Mouse (Mus musculus): Measurements from ENCODE around the gene Vegfb. TPM values are rescaled to one million over a fixed set of nuclear protein-coding genes. Genes with fewer than 3 reads are reported as not detected.

The Vegfb gene
- polyA plus RNA-seq, 1 experiment = 29.6 TPM

DNA sequence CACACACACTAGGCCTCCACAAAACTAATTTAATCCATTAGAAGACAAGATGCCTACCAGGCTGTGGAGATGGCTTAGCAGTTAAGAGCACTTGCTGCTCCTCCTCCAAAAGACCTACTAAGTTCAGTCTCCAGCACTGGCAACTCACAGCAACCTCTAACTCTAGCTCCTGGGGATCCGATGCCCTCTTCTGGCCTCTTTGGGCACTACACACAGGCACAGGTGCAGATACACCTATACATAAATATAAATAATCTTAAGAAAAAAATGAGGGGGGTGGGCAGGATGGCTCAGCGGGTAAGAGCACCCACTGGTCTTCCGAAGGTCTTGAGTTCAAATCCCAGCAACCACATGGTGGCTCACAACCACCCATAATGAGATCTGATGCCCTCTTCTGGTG, 51.2 kb downstream of the Vegfb start:
- TF ChIP-seq CTCF (IDR thresholded peaks at IDR 0.05; ENCODE audit: borderline replicate concordance, insufficient read depth, low read length) (no peak), POLR2A (IDR thresholded peaks at IDR 0.05; ENCODE audit: low read depth, low read length) (no peak)
- no peak overlapping the region for H3K27ac ChIP-seq (ENCODE audit: insufficient read depth, low read length)

DNA sequence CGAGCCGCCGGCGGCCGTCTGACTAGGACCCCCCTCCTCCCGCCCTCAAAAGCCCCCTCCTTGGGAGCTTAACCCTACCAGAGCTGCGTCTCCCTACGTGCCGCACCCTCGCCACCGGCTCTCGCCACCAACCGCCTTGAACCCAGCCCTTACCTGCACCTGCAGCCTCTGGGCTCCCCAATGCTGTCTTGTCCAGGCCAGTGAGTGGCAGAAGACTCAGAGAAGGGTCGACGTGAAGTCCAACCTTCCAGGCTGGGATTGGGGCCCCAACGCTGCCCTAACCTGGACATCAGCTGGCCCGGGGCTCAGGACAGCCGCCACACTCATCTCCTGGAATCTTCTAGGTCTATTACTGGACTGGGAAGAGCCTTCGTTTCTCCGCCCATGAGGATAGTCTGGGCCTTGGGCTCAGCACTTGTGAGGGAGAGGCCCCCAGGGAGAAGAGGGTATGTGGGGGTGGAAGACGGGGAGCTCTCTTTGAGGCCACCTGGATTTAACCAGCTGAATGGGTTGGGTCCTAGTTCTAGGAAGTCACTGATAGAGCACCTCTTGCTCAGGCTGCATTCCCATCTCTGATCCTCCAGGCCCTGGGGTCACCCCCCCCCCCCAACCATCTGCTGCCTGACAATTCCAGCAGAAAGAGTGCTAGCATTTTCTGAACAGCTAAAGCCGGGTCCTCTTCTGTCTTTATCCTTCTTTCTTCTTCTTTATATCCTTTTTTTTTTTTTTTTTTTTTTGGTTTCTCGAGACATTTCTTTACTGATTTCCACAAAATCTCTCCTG, 53.1 kb downstream of the Vegfb start, which contains the start of gene Kcnk4:
Gene Kcnk4 (minus strand): TSS at position 321 of the 783 bp plus-strand sequence.
- H3K4me1 ChIP-seq (ENCODE audit: control insufficient read depth, insufficient read depth, low read length) = no peaks in the 10 kb centered on the region
- TF ChIP-seq CTCF (IDR thresholded peaks at IDR 0.05; ENCODE audit: borderline replicate concordance, insufficient read depth, low read length) (no peak), POLR2A (IDR thresholded peaks at IDR 0.05; ENCODE audit: low read depth, low read length) (no peak)
- peak within 1 kb of the TSS; percentile 20 for H3K4me3 ChIP-seq (ENCODE audit: insufficient read depth, low read length)

More for the DNA sequence above, 51.2 kb downstream of the Vegfb start:
- H3K4me3 ChIP-seq (ENCODE audit: insufficient read depth, low read length) = no peak overlapping the region
- H3K4me1 ChIP-seq (ENCODE audit: control insufficient read depth, insufficient read depth, low read length) = peaks cover 5% of the 10 kb centered on the region; the same call in 1 of the 2 replicates

DNA sequence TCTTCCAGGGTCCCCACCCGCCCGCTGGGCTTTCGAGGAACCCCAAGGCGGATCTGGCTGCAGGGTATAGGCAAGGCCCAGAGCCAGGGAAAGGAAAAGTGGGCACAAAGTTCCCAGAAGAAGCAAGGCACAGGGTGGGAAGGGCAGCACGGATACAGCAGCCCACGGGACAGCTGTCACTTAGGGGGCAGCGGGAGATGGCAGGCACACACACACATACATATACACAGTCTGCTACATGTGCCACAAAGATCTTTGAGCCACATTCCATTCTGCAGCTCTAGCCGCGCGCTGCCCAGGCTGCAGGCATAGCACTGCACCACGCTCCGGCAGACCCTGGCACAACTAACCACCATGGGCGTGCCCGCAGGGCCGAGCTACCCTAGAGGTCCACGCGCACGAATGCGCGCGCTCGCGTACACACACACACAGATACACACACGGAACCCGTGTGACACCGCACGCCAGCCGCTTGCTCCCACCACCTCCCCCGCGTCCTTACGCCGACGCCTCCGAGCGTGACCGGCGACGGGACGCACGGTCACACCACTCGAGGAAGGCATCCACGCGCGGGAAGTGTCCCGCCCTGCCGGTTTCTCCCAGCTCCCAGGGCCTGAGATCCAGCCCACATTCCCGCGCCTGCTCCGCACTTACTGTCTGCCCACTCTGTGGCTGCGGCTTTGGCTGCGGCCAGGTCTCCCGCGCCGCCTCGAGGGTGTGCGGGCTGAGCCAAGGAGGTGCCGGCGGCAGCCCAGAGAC, 53.8 kb downstream of the Vegfb start:
- Histone ChIP-seq H3K4me1 (ENCODE audit: control insufficient read depth, insufficient read depth, low read length) (no peaks in the 10 kb centered on the region), H3K4me3 (ENCODE audit: insufficient read depth, low read length) (peak overlapping the region; percentile 20), H3K27ac (ENCODE audit: insufficient read depth, low read length) (no peak overlapping the region)
- TF ChIP-seq CTCF (IDR thresholded peaks at IDR 0.05; ENCODE audit: borderline replicate concordance, insufficient read depth, low read length) (no peak), POLR2A (IDR thresholded peaks at IDR 0.05; ENCODE audit: low read depth, low read length) (no peak)

More for the DNA sequence above, 53.1 kb downstream of the Vegfb start, which contains the start of gene Kcnk4:
- H3K27ac ChIP-seq (ENCODE audit: insufficient read depth, low read length) = no peak within 1 kb of the TSS

DNA sequence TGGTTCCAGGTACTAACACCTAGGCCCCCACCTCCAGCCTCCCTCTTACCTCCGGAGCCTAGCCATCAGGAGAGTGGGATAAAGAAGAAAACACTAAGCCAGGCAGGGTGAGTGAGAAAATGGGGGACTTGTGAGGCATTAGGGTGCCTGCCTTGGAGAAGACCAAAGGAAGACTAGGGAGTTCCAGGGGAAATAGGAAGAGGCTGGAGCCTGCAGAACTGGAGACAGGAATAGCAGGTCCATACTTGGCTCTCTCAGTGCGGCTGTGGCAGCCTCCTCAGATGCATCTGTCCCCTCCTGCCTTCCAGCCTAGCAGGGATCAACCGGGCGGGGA, 54.4 kb downstream of the Vegfb start:
- H3K27ac ChIP-seq (ENCODE audit: insufficient read depth, low read length) = no peak overlapping the region
- no peaks in the 10 kb centered on the region for H3K4me1 ChIP-seq (ENCODE audit: control insufficient read depth, insufficient read depth, low read length)
- H3K4me3 ChIP-seq (ENCODE audit: insufficient read depth, low read length) = no peak overlapping the region
- TF ChIP-seq POLR2A (IDR thresholded peaks at IDR 0.05; ENCODE audit: low read depth, low read length) (no peak), CTCF (IDR thresholded peaks at IDR 0.05; ENCODE audit: borderline replicate concordance, insufficient read depth, low read length) (no peak)

Other genes starting within 250 kb of the Vegfb start
- 32.6 and 36.8 TPM in 2 replicates for gene Rps6ka4, start 147.0 kb downstream of the Vegfb start, polyA plus RNA-seq (2011; ENCODE audit: insufficient read length, low read depth, missing spikeins)
- gene Ccdc88b, start 129.4 kb downstream of the Vegfb start, polyA plus RNA-seq (2011; ENCODE audit: insufficient read length, low read depth, missing spikeins) = 0.18 TPM in 1 of 2 replicates, not detected in the other
- gene Trmt112, start 78.0 kb downstream of the Vegfb start, polyA plus RNA-seq (2011; ENCODE audit: insufficient read length, low read depth, missing spikeins) = 61.4 and 74.9 TPM in 2 replicates
- 161 and 235 TPM in 2 replicates for gene Prdx5, start 77.5 kb downstream of the Vegfb start, polyA plus RNA-seq (2011; ENCODE audit: insufficient read length, low read depth, missing spikeins)
- 18.6 and 19.7 TPM in 2 replicates for gene Esrra, start 65.8 kb downstream of the Vegfb start, polyA plus RNA-seq (2011; ENCODE audit: insufficient read length, low read depth, missing spikeins)
- gene Catsperz, start 62.3 kb downstream of the Vegfb start, polyA plus RNA-seq (2011; ENCODE audit: insufficient read length, low read depth, missing spikeins) = 0.57 TPM in 1 of 2 replicates, not detected in the other
- not detected in 2 replicates for gene Kcnk4, start 53.1 kb downstream of the Vegfb start, polyA plus RNA-seq (2011; ENCODE audit: insufficient read length, low read depth, missing spikeins)
- gene Bad, start 45.8 kb downstream of the Vegfb start, polyA plus RNA-seq (2011; ENCODE audit: insufficient read length, low read depth, missing spikeins) = 31.0 and 40.3 TPM in 2 replicates
- 26.5 and 26.7 TPM in 2 replicates for gene Gpr137, start 45.2 kb downstream of the Vegfb start, polyA plus RNA-seq (2011; ENCODE audit: insufficient read length, low read depth, missing spikeins)
- gene Ppp1r14b, start 12.7 kb downstream of the Vegfb start, polyA plus RNA-seq (2011; ENCODE audit: insufficient read length, low read depth, missing spikeins) = 161 and 202 TPM in 2 replicates
- 56.2 and 69.3 TPM in 2 replicates for gene Plcb3, start 11.2 kb downstream of the Vegfb start, polyA plus RNA-seq (2011; ENCODE audit: insufficient read length, low read depth, missing spikeins)
- gene Fkbp2, start 7.2 kb downstream of the Vegfb start, polyA plus RNA-seq (2011; ENCODE audit: insufficient read length, low read depth, missing spikeins) = 35.9 and 37.0 TPM in 2 replicates
- gene Dnajc4, start 4.9 kb upstream of the Vegfb start, polyA plus RNA-seq (2011; ENCODE audit: insufficient read length, low read depth, missing spikeins) = 15.0 and 22.2 TPM in 2 replicates
- 11.4 and 16.9 TPM in 2 replicates for gene Nudt22, start 8.5 kb upstream of the Vegfb start, polyA plus RNA-seq (2011; ENCODE audit: insufficient read length, low read depth, missing spikeins)
- gene Trpt1, start 8.5 kb upstream of the Vegfb start, polyA plus RNA-seq (2011; ENCODE audit: insufficient read length, low read depth, missing spikeins) = 4.4 and 5.1 TPM in 2 replicates
- gene Fermt3, start 31.8 kb upstream of the Vegfb start, polyA plus RNA-seq (2011; ENCODE audit: insufficient read length, low read depth, missing spikeins) = 0.35 and 1.3 TPM in 2 replicates
- gene Stip1, start 52.3 kb upstream of the Vegfb start, polyA plus RNA-seq (2011; ENCODE audit: insufficient read length, low read depth, missing spikeins) = 192 and 195 TPM in 2 replicates
- gene Macrod1, start 69.2 kb upstream of the Vegfb start, polyA plus RNA-seq (2011; ENCODE audit: insufficient read length, low read depth, missing spikeins) = 3.6 and 5.2 TPM in 2 replicates
- 5.3 and 6.4 TPM in 2 replicates for gene Flrt1, start 118.1 kb upstream of the Vegfb start, polyA plus RNA-seq (2011; ENCODE audit: insufficient read length, low read depth, missing spikeins)
- 116 and 134 TPM in 2 replicates for gene Otub1, start 218.7 kb upstream of the Vegfb start, polyA plus RNA-seq (2011; ENCODE audit: insufficient read length, low read depth, missing spikeins)
- 456 and 560 TPM in 2 replicates for gene Cox8a, start 230.0 kb upstream of the Vegfb start, polyA plus RNA-seq (2011; ENCODE audit: insufficient read length, low read depth, missing spikeins)